Mouse (Mus musculus): ENCODE measurements around the gene 1110051M20Rik.

- TF ChIP-seq CTCF (IDR thresholded peaks at IDR 0.05), result no peak
- peak; percentile 81 for TF ChIP-seq EP300 (IDR thresholded peaks at IDR 0.05)
Measured at GRCm38 (mm10) chr2:91441715-91442114, 2.8 kb downstream of the 1110051M20Rik start.

All from lung, postnatal 0 days (tissue).